Mouse (Mus musculus) heart, postnatal 0 days (tissue): Measurements from ENCODE around the gene Jarid2. TPM values are rescaled to one million over a fixed set of nuclear protein-coding genes. Genes with fewer than 3 reads are reported as not detected.
A peak's percentile ranks its signal among the peaks of the same experiment; 100 is the strongest.

Experiments used
- ATAC-seq: fragments of 200-750 bp; cut with Nextera tagmentation; 2 replicates; pipeline ENCODE4 v1.8.0; 2017; ENCODE audit warnings: low read depth, moderate number of reproducible peaks, moderate library complexity; ENCODE audit not compliant: insufficient read depth
- DNase-seq: peaks from one replicate; pipeline ENCODE4 v3.0.0-alpha.2; 2016; ENCODE audit warnings: low spot score
- H3K27ac ChIP-seq: fragments of 300-500 bp; sonication (generic); 2 replicates; pipeline ENCODE4 v1.5.1; 2014; ENCODE audit warnings: low read depth, mild to moderate bottlenecking
- H3K27me3 ChIP-seq: fragments of 300-500 bp; sonication (generic); 2 replicates; pipeline ENCODE4 v1.6.1; 2014; ENCODE audit warnings: low read length, mixed read lengths; ENCODE audit not compliant: control insufficient read depth, insufficient read depth
- H3K36me3 ChIP-seq: fragments of 300-500 bp; sonication (generic); replicated peaks from 2 replicates; pipeline ENCODE4 v1.6.1; 2014; ENCODE audit warnings: low read length, mixed read lengths; ENCODE audit not compliant: control insufficient read depth, insufficient read depth
- H3K4me1 ChIP-seq: fragments of 300-500 bp; sonication (generic); 2 replicates; pipeline ENCODE4 v1.6.1; 2014; ENCODE audit warnings: antibody characterized with exemption; ENCODE audit not compliant: control insufficient read depth, insufficient read depth
- H3K4me2 ChIP-seq: fragments of 300-500 bp; sonication (generic); 2 replicates; pipeline ENCODE4 v1.6.1; 2014; ENCODE audit warnings: low read depth, mild to moderate bottlenecking, low read length, moderate library complexity
- H3K4me3 ChIP-seq: fragments of 300-500 bp; sonication (generic); 2 replicates; pipeline ENCODE4 v1.5.1; 2014; ENCODE audit warnings: low read depth, low read length
- H3K9ac ChIP-seq: fragments of 300-500 bp; sonication (generic); replicated peaks from 2 replicates; pipeline ENCODE4 v1.6.1; 2014; ENCODE audit warnings: low read depth, low read length, mixed read lengths
- H3K9me3 ChIP-seq: fragments of 300-500 bp; sonication (generic); replicated peaks from 2 replicates; pipeline ENCODE4 v1.6.1; 2016; ENCODE audit warnings: low read length; ENCODE audit not compliant: control insufficient read depth
- CTCF ChIP-seq: IDR thresholded peaks from 2 replicates; pipeline ENCODE4 v1.5.1; 2016; ENCODE audit warnings: antibody characterized with exemption, control low read depth, low read depth
- EP300 ChIP-seq: IDR thresholded peaks from 2 replicates; pipeline ENCODE4 v1.6.1; 2016; ENCODE audit warnings: antibody characterized with exemption, low read depth
- WGBS: fragments of 180-500 bp; shearing (Covaris S2); extraction: QIAGEN DNeasy Blood & Tissue Kit; methylation state at CpG from one replicate; pipeline ENCODE4 v1.1.7; 2014; 5-methylcytosine and 5-hydroxymethylcytosine counted together
- polyA plus RNA-seq: library from polyadenylated mRNA; unstranded; fragments of >200 nt; fragmentation: Nextera tagmentation; extraction: Ambion mirVana; gene quantifications from 2 replicates; pipeline ENCODE4 v1.2.1, GENCODE M21; 2015
- total RNA-seq: library from RNA; depleted of rRNA; stranded (reverse); fragments of >200 nt; gene quantifications from 2 replicates; pipeline ENCODE4 v1.2.3, GENCODE M21; 2014; ENCODE audit warnings: low replicate concordance

Gene Jarid2
- total and polyA plus RNA-seq, 2 experiments from 2014 or later, result 10.2 to 17.7 TPM

GRCm38 (mm10) chr13:44903416-44903815 lies 174.1 kb downstream of the Jarid2 start:
- no peak overlapping the region for H3K4me3 ChIP-seq
- no peak overlapping the region for H3K4me2 ChIP-seq
- no peaks in the 10 kb centered on the region for H3K9me3 ChIP-seq
- no peaks in the 10 kb centered on the region for H3K27me3 ChIP-seq
- H3K9ac ChIP-seq, result no peak overlapping the region
- H3K4me1 ChIP-seq, result peaks cover 7% of the 10 kb centered on the region
- H3K36me3 ChIP-seq, result peaks cover 46% of the 10 kb centered on the region
- no peak for ATAC-seq
- no peak for DNase-seq
- H3K27ac ChIP-seq, result no peak overlapping the region
- TF ChIP-seq CTCF, result no peak
- TF ChIP-seq EP300, result no peak

GRCm38 (mm10) chr13:44904271-44904670 lies 175.0 kb downstream of the Jarid2 start:
- H3K9me3 ChIP-seq, result no peaks in the 10 kb centered on the region
- H3K4me3 ChIP-seq, result no peak overlapping the region
- peaks cover 15% of the 10 kb centered on the region for H3K4me1 ChIP-seq
- peaks cover 43% of the 10 kb centered on the region for H3K36me3 ChIP-seq
- no peak overlapping the region for H3K4me2 ChIP-seq
- H3K27ac ChIP-seq, result no peak overlapping the region
- no peaks in the 10 kb centered on the region for H3K27me3 ChIP-seq
- TF ChIP-seq CTCF (no peak), EP300 (no peak)
- no peak for DNase-seq
- 25% methylated on average over 1 of the region's 1 CpGs for WGBS
- no peak overlapping the region for H3K9ac ChIP-seq
- no peak for ATAC-seq

GRCm38 (mm10) chr13:44906141-44906540 lies 176.9 kb downstream of the Jarid2 start:
- Histone ChIP-seq H3K9me3 (no peaks in the 10 kb centered on the region), H3K27ac (no peak overlapping the region), H3K4me3 (no peak overlapping the region), H3K9ac (no peak overlapping the region), H3K36me3 (peaks cover 58% of the 10 kb centered on the region), H3K4me1 (peaks cover 22% of the 10 kb centered on the region), H3K4me2 (no peak overlapping the region), H3K27me3 (no peaks in the 10 kb centered on the region)
- 89% methylated on average over 11 of the region's 11 CpGs for WGBS
- TF ChIP-seq CTCF, result no peak
- TF ChIP-seq EP300, result no peak
- DNase-seq (no peak), ATAC-seq (no peak)

- Histone ChIP-seq H3K27me3 (no peaks in the 10 kb centered on the region), H3K4me2 (no peak overlapping the region), H3K4me1 (peaks cover 33% of the 10 kb centered on the region), H3K9ac (no peak overlapping the region), H3K9me3 (no peaks in the 10 kb centered on the region), H3K36me3 (peaks cover 61% of the 10 kb centered on the region), H3K4me3 (no peak overlapping the region), H3K27ac (peak overlapping the region; percentile 64)
- ATAC-seq (peak; percentile 86), DNase-seq (peak; percentile 80)
- WGBS, result 3% methylated on average over 6 of the region's 6 CpGs
- TF ChIP-seq CTCF (no peak), EP300 (0 out of 2 replicates have a peak, but pooled peaks have one; percentile 19)
Observed at GRCm38 (mm10) chr13:44907702-44908101, 178.4 kb downstream of the Jarid2 start.

GRCm38 (mm10) chr13:44908790-44909189 lies 179.5 kb downstream of the Jarid2 start:
- H3K27me3 ChIP-seq, result no peaks in the 10 kb centered on the region
- no peak overlapping the region for H3K4me2 ChIP-seq
- DNase-seq (no peak), ATAC-seq (no peak)
- no peak overlapping the region for H3K9ac ChIP-seq
- H3K4me3 ChIP-seq, result no peak overlapping the region
- H3K27ac ChIP-seq, result 0 out of 2 replicates have a peak overlapping the region, but pooled peaks have one; percentile 64
- H3K36me3 ChIP-seq, result peaks cover 65% of the 10 kb centered on the region
- H3K9me3 ChIP-seq, result no peaks in the 10 kb centered on the region
- peaks cover 36% of the 10 kb centered on the region for H3K4me1 ChIP-seq
- WGBS, result 37% methylated on average over 1 of the region's 1 CpGs
- TF ChIP-seq EP300 (no peak), CTCF (no peak)

- peaks cover 76% of the 10 kb centered on the region for H3K36me3 ChIP-seq
- 67% methylated on average over 2 of the region's 2 CpGs for WGBS
Observed at GRCm38 (mm10) chr13:44912851-44913250, 183.6 kb downstream of the Jarid2 start.

More at GRCm38 (mm10) chr13:44912851-44913250, 183.6 kb downstream of the Jarid2 start:
- Histone ChIP-seq H3K27me3 (no peaks in the 10 kb centered on the region), H3K4me1 (peaks cover 36% of the 10 kb centered on the region), H3K4me3 (no peak overlapping the region), H3K9ac (0 out of 2 replicates have a peak overlapping the region, but pooled peaks have one; percentile 26), H3K4me2 (no peak overlapping the region), H3K27ac (no peak overlapping the region), H3K9me3 (no peaks in the 10 kb centered on the region)
- ATAC-seq (no peak), DNase-seq (no peak)
- TF ChIP-seq CTCF (no peak), EP300 (no peak)
